Mouse (Mus musculus) adrenal gland, postnatal 0 days (tissue): ENCODE results near the gene Foxo3. TPM values are rescaled to one million over a fixed set of nuclear protein-coding genes. Genes with fewer than 3 reads are reported as not detected.

Experiments
- polyA plus RNA-seq: library from polyadenylated mRNA; unstranded; fragments of >200 nt; fragmentation: Nextera tagmentation; extraction: Ambion mirVana; gene quantifications from 2 replicates; pipeline ENCODE4 v1.2.1, GENCODE M21; 2015

The Foxo3 gene
- 13.3 and 13.6 TPM in 2 replicates for polyA plus RNA-seq

GRCm38 (mm10) chr10:42276507-42277345 is at the start of gene Foxo3:
Gene Foxo3 (minus strand): TSS chr10:42276755.

Other genes starting within 250 kb of the Foxo3 start
- gene Afg1l, start 201.8 kb upstream of the Foxo3 start, polyA plus RNA-seq: 7.8 and 13.6 TPM in 2 replicates
- gene Snx3, start 225.3 kb upstream of the Foxo3 start, polyA plus RNA-seq: 214 and 306 TPM in 2 replicates